Mouse (Mus musculus) layer of hippocampus, adult 9-11 months (tissue): Measurements from ENCODE around the gene Cdyl.
"Not testable (repeated sequence)": the region's sequence is repeated elsewhere in the genome, so short reads cannot be mapped to it uniquely, and the experiment has no call there.

Experiments used
- DNase-seq: peaks from one replicate; pipeline ENCODE4 v3.0.0; 2022

Cdyl gene

DNA sequence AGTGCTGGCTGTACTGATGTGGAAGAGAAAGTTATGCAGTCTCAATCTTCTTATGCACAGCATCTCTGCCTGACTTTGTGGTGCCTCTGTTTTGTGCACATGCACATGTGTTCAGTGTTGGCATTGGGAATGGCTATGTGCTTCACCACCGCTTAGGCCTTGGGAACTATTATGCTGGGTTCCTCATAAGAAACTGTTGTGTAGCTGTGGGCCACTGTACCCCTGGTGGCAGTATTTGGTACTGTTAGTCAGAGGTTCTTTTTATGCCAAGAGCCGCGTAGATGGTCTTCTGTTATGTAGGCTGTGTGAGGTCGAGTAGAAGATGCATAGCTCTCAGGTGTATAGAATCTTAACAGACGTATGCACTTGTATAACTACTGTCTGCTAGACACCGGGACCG, 147.4 kb downstream of the Cdyl start:
- no peak for DNase-seq

DNA sequence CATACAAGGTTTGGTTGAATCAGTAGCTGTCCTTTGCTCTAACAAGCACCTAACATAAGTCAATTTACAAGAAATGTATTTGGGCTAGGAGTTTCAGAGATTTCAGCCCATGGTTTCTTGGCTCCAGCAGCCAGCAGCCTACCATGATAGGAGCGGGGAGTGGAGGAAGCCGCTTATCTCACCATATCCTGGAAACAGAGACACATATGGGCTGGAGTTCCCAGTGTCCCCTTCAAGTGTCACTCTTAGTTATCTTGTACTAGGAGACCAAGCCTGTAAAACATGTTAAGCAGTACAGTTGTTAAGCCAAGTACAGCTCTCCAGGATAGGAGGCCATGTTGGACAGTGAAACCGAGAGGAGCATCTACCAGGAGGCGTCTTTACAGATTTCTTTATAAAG, 147.9 kb downstream of the Cdyl start:
- no peak for DNase-seq

DNA sequence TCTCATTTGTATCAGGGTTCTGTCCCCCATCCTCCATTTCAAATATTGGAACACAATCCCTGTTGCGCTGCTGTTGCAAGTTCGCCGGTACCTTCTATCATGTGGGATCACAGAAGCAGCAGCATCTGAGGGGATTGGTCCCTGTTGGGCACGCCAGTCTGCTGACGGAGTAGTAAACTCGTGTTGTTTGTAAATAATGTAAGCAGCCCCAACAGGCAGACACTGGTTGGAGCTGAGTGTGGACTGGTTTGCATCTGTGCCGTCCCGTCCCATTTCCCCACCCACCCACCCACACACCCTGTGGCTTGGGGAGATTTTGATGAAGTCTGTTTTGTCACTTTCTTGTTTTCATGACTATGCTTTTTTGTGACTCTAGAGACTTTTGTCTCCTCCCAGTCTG, 148.3 kb downstream of the Cdyl start:
- DNase-seq: no peak

DNA sequence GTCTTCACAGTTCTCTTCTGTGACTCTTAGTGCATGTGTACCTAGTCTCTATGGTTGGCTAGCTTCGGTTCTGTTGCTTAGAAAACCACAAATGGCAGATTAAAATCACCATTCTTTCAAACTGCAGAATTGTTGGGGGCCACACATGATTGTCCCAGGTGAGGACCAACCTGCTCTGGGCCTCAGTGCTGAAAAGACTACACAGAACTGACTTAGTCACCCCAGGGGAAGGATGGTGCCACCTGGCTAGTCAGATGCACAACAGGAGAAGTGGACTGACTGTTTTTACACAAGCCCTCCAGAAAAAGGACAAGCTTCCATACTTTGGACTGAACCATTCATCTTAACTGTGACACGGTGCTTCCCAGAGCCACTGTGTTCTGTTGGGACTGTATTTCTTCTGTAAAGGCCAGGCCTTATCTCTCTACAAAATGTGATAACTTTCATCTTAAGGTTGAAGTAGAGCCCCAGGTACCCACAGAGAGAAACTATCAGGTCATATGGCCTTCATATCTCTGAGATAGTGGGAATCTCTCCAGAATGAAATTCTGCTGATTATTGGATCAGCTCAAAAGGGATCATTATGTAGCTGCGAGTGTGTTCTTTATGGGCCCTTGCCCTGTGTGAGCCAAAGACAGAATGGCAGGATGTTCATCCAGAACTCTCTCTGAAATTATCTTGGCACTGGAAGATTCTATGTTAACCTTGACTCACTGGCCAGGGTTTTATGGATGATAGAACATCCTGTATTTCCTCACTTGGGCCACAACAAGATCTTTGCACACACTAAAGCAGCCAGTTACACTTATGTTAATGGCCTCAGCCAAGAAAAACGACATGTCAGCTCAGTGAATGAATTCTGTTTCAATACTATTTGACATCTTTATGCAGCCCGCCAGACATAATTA, 149.9 kb downstream of the Cdyl start:
- no peak for DNase-seq

DNA sequence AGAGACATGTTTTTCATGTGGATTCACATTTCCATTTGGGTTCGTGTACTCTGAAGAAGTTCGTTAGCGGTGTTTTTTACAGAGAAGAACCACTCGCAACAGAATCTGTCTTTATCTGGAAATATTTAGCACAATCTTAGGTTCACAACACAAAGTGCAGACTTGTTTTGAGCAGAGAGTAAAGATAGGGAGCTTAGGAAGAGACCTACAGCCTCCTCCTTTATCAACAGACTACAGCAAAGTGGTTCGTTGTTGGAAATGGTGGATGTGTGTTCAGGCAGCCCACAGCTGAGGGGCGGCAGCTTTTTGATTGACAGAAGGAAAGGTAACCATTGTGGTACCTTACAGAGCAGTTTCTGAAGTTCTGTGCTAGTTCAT, 150.5 kb downstream of the Cdyl start:
- no peak for DNase-seq

DNA sequence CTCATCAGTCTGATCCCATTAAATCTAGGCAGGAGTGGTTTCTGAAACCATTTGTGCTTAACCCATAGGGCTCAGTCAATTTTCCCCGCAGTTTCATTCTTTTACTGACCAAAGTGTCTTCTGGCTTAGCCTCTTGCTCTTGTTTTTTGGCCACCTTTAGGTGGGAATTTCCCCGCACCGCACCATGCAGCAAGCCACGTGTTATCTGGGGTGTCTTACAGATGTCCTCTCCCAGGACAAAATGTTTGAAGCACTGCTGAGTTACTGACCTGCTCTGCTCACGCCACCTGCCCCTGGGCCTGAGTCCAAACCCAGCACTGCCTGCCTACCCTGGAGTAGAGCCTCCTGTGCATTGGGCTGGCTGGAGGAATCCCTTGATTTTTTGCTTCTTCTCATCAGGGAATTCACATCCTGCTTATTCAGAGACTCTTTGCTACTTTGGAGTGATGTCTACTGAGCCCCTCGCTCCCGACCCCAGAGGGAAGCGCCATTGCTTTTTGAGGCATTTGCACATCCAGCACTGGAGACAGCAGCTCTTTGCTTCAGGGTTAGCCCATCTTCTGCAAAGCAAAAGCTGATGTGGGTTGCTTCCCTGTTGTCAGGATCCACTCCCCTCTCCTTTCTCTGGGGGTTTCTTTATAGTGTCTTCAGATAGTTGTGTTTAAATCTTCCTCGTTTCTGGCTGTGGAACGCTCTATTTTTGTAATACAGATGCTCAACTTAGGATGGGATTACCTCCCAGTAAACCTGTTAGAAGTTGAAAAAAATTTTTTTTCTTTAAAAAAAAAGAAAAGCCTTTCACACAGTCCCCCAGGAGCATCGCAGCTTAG, 151.9 kb downstream of the Cdyl start:
- no peak for DNase-seq

DNA sequence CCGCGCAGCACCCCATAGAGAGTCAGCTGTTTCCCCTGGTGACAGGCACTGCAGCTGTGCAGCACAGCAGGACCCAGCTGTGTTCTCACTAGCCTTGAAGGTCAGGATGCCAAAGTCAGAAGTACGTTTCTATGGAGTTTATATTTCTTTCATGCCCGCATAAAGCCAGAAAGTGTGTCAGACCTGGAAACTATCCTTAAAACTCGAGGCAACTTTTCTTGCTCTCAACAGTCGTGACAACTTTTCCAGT, 152.5 kb downstream of the Cdyl start:
- DNase-seq: no peak

DNA sequence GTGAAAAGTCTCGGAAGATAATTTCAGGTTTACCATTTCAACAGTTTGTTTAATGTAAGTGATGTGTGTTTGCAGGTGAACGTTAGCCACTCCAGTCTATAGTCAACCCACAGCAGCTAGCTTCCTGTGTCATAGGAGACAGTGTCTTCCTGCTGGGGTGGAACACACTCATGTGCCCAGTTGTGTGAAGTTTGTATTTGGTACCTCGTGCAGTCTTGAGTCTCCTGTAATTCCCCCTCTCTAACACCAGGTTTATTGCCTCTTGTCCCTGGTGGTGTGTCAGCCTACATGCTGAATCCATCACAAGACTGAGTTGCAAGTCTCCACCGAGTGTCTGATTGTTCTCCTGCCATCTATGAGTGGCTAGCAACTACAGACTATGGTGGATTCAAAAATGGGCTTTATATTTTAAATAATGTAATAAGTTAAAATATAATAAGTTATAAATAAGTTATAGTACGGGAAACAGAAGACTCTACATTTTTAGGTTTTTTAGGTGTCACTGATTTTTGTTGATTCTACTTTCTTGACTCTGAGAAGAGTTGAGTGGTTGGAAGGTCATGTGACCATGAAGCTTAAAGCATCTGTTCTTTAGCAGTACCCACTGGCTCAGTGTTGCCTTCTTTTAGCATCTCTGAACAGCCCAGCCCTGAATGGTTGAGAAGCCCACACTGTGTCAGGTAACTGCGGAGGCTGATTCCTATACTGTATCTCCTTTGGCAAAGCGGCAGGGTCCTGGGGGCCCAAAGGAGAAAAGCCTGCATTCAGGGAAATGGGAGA, 153.9 kb downstream of the Cdyl start:
- DNase-seq: no peak

DNA sequence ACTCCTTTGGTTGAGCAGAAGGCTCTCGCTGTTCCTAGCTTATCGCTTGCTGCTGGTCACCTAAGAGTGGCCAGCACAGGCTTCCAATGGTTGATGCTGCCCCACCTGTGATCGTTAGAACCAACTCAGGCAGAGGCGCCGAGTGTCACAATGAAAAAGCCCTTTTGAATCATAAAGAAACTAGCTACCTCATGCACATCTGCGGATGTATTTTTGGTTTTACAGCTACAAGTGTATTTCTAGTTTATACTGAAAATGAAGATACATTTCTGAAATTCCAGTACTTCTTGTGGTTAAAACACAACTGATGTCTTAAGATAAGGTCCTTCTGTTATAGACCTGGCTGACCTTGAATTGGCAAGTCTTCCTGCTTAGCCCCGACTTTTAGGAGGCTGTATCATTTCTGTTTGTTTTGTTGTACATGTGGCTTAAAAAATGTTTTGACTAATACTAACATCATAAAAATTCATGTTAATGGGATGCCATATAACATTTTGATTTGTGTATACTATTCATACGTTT, 155.6 kb downstream of the Cdyl start:
- DNase-seq: no peak

DNA sequence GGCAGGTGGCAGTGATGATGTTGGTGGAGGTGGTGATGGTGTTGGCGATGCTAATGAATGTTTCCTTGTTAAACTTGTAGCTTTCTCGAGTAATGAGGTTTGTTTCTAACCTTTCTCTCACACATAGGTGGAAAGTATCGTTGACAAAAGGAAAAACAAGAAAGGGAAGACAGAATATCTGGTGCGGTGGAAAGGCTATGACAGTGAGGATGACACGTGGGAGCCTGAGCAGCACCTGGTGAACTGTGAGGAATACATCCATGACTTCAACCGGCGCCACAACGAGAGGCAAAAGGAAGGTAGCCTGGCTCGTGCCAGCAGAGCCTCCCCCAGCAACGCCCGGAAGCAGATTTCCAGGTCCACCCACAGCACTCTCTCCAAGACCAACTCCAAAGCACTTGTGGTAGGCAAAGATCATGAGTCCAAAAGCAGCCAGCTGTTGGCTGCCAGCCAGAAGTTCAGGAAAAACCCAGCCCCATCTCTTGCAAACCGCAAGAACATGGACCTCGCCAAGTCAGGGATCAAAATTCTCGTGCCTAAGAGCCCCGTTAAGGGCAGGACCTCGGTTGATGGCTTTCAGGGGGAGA, 156.2 kb downstream of the Cdyl start:
- no peak for DNase-seq

DNA sequence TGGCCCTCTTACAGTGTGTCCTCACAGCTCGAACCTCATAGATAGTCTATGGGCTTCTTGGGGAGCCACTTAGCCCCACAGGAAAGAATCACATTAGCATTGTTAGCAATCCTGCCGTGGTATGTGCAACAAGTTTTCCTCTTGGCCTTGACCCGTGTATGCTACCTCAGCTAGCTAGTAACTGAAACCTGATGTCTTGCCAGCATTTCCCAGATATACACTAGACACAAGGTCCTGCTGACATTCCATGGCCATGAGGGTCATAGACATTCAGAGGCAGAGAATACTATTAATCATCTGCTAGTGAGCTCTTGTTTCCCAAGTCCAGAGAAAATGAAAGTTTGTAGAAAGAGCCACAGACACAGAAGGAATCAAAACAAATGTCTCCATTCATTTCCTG, 158.0 kb downstream of the Cdyl start:
- DNase-seq: no peak

DNA sequence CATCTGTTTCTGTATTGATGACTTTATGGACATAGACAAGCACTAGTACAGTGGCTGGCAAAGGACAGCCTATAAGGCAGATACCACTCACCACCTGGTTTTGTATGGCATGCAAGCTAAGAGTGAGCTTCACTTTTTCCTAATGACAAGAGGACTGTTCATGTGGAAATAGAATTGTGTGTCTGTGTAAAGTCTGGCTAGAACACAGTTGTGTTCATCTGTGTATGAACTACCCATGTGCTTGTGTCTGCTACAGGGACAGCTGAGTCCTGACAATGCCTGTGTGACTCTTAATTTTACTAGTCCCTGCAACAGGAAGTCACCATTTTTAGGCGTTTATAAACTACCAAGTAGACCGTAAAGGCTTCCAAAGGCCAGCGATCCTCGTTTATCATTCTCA, 158.4 kb downstream of the Cdyl start:
- DNase-seq: no peak

DNA sequence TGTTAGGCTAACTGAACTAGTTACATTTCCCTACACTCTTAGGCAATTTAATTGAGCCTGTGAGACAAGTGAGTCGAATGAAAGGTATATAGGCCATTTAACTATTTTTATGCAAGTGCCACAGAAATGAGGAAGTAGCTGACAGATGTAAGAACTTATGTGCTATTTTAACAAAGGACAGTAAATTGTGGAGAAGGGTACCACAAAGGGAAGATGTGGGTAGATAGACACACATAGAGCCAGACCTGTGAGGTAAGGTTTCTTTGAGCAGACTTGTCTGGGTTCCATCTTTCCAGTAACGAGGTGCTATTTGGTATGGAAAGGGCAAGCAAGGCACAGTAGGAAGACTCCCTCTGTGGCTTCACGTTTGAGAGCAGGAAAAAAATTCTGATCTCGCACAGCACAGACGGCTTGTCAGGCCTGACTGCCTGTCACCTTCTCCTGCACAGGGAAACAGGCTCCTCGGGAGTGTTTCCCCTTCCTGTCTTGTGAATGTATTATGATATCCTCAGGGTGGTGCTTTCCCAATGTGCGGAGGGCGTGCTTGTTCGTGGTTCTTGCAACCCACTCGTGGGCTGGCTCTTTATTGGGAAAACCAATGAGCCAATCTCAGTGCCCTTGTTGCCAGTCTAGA, 162.3 kb downstream of the Cdyl start:
- no peak for DNase-seq

DNA sequence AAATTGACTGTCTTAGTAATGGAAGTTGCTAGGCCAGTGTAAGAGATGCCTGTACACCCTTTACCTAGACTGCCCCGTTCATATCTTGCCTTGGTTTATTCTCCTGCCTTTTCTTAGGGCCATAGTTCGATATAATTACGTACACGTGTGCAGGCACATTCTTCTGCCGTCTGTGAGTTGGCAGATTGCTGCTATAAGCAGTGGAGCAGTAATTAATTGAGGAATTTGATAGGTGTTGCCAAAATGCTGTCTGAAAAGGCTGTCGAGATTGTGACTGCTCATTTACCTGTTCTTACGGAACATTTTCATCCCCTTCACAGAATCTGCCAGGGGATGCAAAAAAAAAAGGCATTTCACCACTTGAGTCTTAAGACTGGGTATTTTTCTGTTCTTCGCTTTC, 163.2 kb downstream of the Cdyl start:
- no peak for DNase-seq

DNA sequence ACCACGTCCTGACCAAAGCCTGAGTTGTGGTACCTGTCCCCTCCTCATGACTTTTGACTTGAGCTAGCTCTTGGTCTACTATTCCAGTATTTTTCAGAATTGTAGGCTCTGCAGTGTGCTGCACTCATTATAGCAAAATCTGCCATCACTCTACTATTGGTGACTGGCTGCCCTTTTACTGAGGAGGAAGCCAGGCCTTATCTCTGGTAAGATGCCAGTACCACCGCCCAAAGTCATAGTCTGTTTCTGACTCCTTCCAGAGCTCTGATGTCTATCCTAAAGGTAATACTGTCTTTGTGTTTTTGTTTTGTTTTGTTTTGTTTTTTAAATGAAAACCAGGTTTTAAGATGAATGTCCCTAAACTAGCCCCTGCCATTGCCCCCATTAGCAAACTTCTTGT, 166.0 kb downstream of the Cdyl start:
- DNase-seq: no peak

DNA sequence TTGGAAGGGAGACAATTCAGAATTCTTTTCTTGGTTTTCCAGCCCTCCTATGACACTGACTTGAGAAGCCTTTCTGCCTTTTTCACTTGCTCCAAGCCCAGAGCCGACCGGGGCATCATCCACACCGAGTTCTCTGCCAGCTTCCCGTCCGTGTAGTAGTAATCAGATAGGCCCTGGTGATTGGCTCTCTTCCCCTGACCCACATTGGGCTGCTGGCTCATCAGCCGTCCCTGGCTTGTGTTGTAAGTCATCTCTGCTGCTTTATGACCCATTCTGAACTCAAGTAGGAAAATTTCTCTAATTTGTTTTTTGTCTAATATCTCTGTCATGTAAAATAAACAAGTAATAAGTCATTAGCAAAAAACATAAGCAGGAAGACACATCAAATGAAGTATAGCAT, 173.0 kb downstream of the Cdyl start:
- DNase-seq: no peak

DNA sequence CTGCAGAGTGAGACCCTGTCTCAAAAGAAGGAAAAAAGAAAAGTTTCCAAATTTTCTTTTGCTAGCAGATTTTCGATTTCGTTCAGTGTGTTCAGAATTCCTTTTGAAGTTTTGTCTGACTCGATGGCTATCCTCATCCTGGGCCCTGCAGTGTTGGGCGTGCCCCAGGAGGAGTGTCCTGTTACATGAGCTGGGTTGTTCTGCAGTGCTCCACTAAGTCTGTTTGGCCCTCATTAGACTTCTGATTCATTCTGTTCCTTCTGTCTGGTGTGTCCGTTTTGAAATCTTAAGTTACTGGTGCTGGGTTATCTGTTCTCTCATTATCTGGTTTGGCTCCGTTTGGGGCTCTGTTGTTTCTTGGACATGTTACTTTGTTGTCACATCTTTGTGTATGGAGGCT, 174.3 kb downstream of the Cdyl start:
- no peak for DNase-seq

DNA sequence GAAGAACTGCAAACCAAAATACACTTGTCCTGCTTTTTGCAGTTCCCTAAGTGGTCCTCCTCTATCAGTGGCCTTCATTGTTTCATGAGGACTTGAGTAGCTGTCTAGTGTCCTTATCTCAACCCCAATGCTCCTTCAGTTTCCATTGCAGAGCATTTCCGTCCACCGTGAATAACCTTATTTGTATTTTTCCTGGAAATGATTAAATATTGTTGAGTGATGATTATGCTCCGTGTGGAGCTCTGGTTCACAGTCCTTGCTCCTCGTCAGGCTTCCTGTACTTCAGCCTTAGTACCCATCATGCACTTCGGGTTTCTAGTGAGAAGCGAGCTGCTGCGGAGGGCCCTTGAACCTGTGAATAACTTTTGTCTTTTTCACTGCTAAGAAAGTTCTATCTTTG, 176.0 kb downstream of the Cdyl start:
- DNase-seq: no peak

DNA sequence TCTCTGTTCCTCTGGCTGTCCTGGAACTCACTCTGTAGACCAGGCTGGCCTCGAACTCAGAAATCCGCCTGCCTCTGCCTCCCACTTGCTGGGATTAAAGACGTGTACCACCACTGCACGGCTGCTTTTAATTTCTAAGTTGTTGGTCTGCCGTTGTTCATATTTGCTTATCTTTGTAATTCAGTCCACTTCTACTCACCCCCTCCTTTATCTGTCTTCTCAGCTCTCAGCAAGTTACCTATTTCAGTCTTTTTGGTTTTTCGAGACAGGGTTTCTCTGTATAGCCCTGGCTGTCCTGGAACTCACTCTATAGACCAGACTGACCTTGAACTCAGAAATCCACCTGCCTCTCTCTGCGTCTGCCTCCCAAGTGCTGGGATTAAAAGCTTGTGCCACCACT, 176.9 kb downstream of the Cdyl start:
- DNase-seq: not testable (repeated sequence)

DNA sequence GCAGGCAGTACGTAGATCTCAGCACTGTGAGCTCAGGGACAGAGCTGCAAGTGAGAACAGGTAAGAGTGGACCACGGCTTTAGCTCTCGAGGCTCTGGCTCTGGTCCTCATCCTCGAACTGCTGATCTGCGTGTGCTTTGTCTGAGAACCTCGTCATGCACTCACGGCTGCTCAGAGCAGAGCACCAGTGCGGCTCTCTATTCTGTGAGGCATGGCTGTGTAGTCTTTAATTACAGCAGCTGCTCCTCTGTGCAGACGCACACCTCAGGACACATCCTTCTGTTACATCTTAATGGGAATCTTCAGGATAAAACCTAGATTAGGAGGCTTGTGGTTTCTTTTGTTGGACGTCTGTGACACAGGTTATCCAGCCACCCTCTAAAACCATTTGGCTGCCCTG, 180.5 kb downstream of the Cdyl start:
- no peak for DNase-seq

DNA sequence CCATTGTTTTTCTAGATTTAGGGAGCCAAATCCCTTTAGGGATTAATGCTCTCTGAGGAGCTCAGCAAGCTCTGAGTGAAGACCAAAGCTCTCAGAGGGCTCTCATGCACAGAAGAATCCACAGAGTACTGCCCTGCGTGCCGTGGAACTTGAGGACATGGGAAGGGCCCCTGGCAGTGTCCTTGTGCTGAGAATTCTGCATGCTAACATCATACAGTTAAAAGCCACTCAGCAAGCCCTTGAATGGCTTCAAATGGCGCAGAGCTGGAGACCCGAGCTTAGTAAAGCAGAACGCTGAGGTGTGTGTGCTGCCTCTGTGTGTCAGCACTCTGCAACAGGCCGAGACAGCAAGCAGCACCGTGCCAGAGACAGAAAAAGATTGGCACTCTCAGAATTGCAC, 183.8 kb downstream of the Cdyl start:
- DNase-seq: no peak

DNA sequence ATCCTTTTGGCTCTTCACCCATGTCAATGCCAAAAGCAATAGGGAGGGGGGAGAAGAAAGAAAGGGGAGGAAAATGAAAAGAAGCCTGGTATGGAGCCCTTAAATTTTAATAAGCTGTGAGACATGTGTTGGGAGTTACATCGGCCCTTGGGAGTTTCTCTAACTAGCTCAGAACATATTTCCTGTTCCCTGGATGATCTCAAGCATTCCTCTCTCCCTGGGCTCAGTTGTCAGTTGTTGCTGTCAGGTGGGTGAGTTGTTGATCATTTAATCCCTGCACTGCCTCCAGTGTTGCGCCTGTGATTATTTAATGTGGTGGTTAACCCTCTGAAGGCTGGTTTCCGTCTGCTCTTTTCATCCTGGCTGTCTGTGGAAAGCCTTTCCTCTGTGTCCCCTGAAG, 185.7 kb downstream of the Cdyl start:
- no peak for DNase-seq

DNA sequence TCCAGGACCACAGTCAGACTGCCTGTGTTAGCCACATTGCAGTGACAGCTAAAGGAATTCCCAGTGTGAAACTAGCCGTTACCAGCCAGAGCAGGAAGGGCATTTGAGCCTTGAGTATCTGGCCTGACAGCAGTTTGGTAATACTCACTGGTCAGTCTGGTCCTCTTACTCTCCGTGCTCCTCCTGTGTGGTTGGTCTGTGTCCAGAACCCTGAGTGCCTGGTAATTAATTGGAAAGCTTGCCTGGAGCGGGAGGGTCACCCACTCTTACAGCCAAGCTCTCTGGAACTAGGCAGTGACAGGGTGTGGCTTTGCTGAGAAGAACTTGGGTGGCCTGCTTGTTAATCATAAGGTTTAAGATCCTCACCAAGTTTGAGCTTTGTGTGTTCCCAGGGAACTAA, 189.1 kb downstream of the Cdyl start:
- DNase-seq: no peak
